Mouse (Mus musculus) MN1 (cell line): ENCODE results near the gene Zswim3.

ENCODE experiments used
- DNase-seq: peaks from one replicate; pipeline ENCODE4 v3.0.0-alpha.2; 2016; ENCODE audit warnings: low spot score

Gene Zswim3

GRCm38 (mm10) chr2:164806614-164807013 is 1.7 kb downstream of the Zswim3 start:
- DNase-seq, result no peak

GRCm38 (mm10) chr2:164813557-164813956 is 8.7 kb downstream of the Zswim3 start:
- DNase-seq, result no peak

- DNase-seq, result no peak
Observed at GRCm38 (mm10) chr2:164815348-164815747, 10.4 kb downstream of the Zswim3 start.

- no peak for DNase-seq
Observed at GRCm38 (mm10) chr2:164815821-164816220, 10.9 kb downstream of the Zswim3 start.

GRCm38 (mm10) chr2:164817206-164817605 is 12.3 kb downstream of the Zswim3 start:
- no peak for DNase-seq

- DNase-seq, result no peak
Observed at GRCm38 (mm10) chr2:164817703-164818102, 12.8 kb downstream of the Zswim3 start.

GRCm38 (mm10) chr2:164821060-164821459 is 16.2 kb downstream of the Zswim3 start:
- no peak for DNase-seq

- peak; percentile 99 for DNase-seq
Observed at GRCm38 (mm10) chr2:164822636-164823165, 17.8 kb downstream of the Zswim3 start, which contains the start of gene Zswim1. TSS of gene Zswim1 (plus strand) at chr2:164822686.

- peak; percentile 72 for DNase-seq
Observed at GRCm38 (mm10) chr2:164823181-164823585, 18.3 kb downstream of the Zswim3 start.

- no peak for DNase-seq
Observed at GRCm38 (mm10) chr2:164823969-164824368, 19.1 kb downstream of the Zswim3 start.

GRCm38 (mm10) chr2:164825521-164825920 is 20.6 kb downstream of the Zswim3 start:
- no peak for DNase-seq

GRCm38 (mm10) chr2:164827146-164827850 is 22.4 kb downstream of the Zswim3 start:
- DNase-seq, result no peak

GRCm38 (mm10) chr2:164828437-164828836 is 23.5 kb downstream of the Zswim3 start, which contains the start of gene Spata25:
TSS of gene Spata25 (minus strand) at chr2:164828537.
- no peak for DNase-seq

- no peak for DNase-seq
Observed at GRCm38 (mm10) chr2:164829090-164829489, 24.2 kb downstream of the Zswim3 start.

- DNase-seq, result no peak
Observed at GRCm38 (mm10) chr2:164831029-164831428, 26.1 kb downstream of the Zswim3 start.

GRCm38 (mm10) chr2:164832032-164832747 is 27.3 kb downstream of the Zswim3 start:
- no peak for DNase-seq

- DNase-seq, result peak; percentile 88
Observed at GRCm38 (mm10) chr2:164832748-164833301, 27.9 kb downstream of the Zswim3 start, which contains the start of gene Ctsa. TSS of gene Ctsa (plus strand) at chr2:164832873.

- peak; percentile 95 for DNase-seq
Observed at GRCm38 (mm10) chr2:164833314-164833959, 28.5 kb downstream of the Zswim3 start, which contains the start of gene Neurl2. TSS of gene Neurl2 (minus strand) at chr2:164833456.

GRCm38 (mm10) chr2:164834531-164834930 is 29.6 kb downstream of the Zswim3 start:
- DNase-seq, result peak; percentile 57

GRCm38 (mm10) chr2:164835164-164835563 is 30.3 kb downstream of the Zswim3 start:
- no peak for DNase-seq

GRCm38 (mm10) chr2:164845782-164846181 is 40.9 kb downstream of the Zswim3 start:
- DNase-seq, result no peak

- DNase-seq, result no peak
Observed at GRCm38 (mm10) chr2:164850061-164850460, 45.2 kb downstream of the Zswim3 start.
